Mouse (Mus musculus): ENCODE results near the gene Numb. TPM values are rescaled to one million over a fixed set of nuclear protein-coding genes. Genes with fewer than 3 reads are reported as not detected.

Numb gene
- polyA plus RNA-seq, 1 experiment from 2014 or later: 33.1 TPM

- Histone ChIP-seq H3K27me3 (no peaks in the 10 kb centered on the region), H3K4me3 (no peak overlapping the region), H3K4me2 (no peak overlapping the region), H3K9me3 (no peaks in the 10 kb centered on the region), H3K36me3 (peaks cover 17% of the 10 kb centered on the region), H3K27ac (0 out of 2 replicates have a peak overlapping the region, but pooled peaks have one; percentile 68), H3K9ac (no peak overlapping the region), H3K4me1 (0 out of 2 replicates have a peak, but pooled peaks cover 7% of the 10 kb centered on the region)
- ATAC-seq (ENCODE audit: insufficient number of reproducible peaks, insufficient read depth, low FRiP score, low TSS enrichment, low read depth): no peak
- 87% methylated on average over 3 of the region's 3 CpGs for WGBS
Measured at GRCm38 (mm10) chr12:83882088-83882487, 39.6 kb downstream of the Numb start.

DNA sequence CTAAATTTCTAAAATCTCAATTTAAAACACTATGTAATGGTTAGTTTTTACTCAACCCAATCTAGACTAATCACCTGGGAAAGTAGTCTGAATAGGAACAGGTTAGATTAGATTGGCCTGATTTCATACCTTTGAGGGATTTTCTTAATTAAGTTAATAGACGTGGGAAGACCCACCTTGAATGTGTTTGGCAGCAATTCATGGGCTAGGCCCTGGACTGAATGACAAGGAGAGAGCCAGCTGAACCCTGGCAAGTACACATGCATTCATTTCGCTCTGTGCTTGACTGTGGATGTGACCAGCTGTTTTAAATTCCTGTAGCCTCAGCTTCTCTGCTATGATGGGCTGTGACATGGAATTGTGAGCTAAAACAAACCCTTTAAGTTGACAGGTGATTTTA lies 40.8 kb downstream of the Numb start:
- H3K36me3 ChIP-seq: peaks cover 13% of the 10 kb centered on the region
- 0 out of 2 replicates have a peak, but pooled peaks cover 7% of the 10 kb centered on the region for H3K4me1 ChIP-seq
- no peak overlapping the region for H3K4me3 ChIP-seq
- no peak for ATAC-seq (ENCODE audit: insufficient number of reproducible peaks, insufficient read depth, low FRiP score, low TSS enrichment, low read depth)
- WGBS: 43% methylated on average over 2 of the region's 2 CpGs
- 0 out of 2 replicates have a peak overlapping the region, but pooled peaks have one; percentile 39 for H3K27ac ChIP-seq
- H3K9ac ChIP-seq: no peak overlapping the region
- no peaks in the 10 kb centered on the region for H3K27me3 ChIP-seq
- H3K9me3 ChIP-seq: no peaks in the 10 kb centered on the region
- H3K4me2 ChIP-seq: no peak overlapping the region

- Histone ChIP-seq H3K27ac (no peak overlapping the region), H3K4me3 (no peak overlapping the region), H3K36me3 (peaks cover 17% of the 10 kb centered on the region), H3K27me3 (no peaks in the 10 kb centered on the region), H3K4me1 (no peaks in the 10 kb centered on the region), H3K4me2 (no peak overlapping the region), H3K9me3 (no peaks in the 10 kb centered on the region), H3K9ac (no peak overlapping the region)
- ATAC-seq (ENCODE audit: insufficient number of reproducible peaks, insufficient read depth, low FRiP score, low TSS enrichment, low read depth): no peak
- WGBS: 91% methylated on average over 2 of the region's 2 CpGs
Measured at GRCm38 (mm10) chr12:83875097-83875496, 46.6 kb downstream of the Numb start.

DNA sequence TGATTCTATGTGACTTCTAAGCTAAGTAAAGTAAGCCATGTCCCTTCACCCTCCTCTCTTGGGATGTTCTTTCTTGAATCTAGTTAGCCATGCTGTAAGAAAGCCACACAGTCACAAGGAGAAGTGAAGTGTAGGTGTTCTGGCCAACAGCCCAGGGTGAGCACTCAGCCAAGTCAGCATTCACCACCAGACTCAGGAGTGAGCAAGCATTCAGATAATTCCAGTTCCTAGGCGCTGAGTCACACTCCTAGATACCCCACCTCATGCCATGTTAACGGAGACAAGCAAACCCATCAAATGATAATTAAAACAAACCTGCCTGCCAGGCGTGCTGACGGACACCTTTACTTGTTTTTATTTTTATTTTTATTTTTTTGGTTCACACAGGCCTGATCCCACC lies 47.1 kb downstream of the Numb start:
- Histone ChIP-seq H3K4me2 (no peak overlapping the region), H3K27ac (no peak overlapping the region), H3K27me3 (no peaks in the 10 kb centered on the region), H3K4me3 (no peak overlapping the region), H3K9ac (no peak overlapping the region), H3K36me3 (peaks cover 20% of the 10 kb centered on the region), H3K9me3 (no peaks in the 10 kb centered on the region), H3K4me1 (no peaks in the 10 kb centered on the region)
- ATAC-seq (ENCODE audit: insufficient number of reproducible peaks, insufficient read depth, low FRiP score, low TSS enrichment, low read depth): no peak
- WGBS: 88% methylated on average over 4 of the region's 4 CpGs

GRCm38 (mm10) chr12:83864501-83864900 lies 57.2 kb downstream of the Numb start:
- H3K9me3 ChIP-seq: no peaks in the 10 kb centered on the region
- 90% methylated on average over 1 of the region's 1 CpGs for WGBS
- ATAC-seq (ENCODE audit: insufficient number of reproducible peaks, insufficient read depth, low FRiP score, low TSS enrichment, low read depth): no peak

DNA sequence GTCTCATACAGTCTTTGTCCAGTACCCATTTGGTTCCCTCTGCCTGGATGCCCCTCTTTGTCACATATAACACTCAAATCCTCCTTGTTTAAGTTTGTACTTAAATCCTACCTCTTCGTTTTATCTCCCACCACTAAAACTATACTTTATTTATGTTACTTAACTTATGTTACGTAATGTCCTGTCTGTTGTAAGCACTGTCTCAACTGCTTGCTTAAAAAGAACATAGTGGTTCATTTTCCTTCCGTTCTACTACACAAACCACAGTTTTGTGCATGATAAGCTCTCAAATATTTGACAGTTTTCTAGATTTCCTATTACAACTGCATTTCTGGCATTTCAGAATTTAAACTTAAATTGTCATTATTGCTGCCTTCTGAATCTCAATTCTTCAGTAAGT lies 59.9 kb downstream of the Numb start:
- Histone ChIP-seq H3K36me3 (0 out of 2 replicates have a peak, but pooled peaks cover 9% of the 10 kb centered on the region), H3K4me1 (peaks cover 7% of the 10 kb centered on the region), H3K4me3 (no peak overlapping the region), H3K27ac (no peak overlapping the region), H3K9ac (no peak overlapping the region), H3K27me3 (no peaks in the 10 kb centered on the region), H3K4me2 (no peak overlapping the region), H3K9me3 (no peaks in the 10 kb centered on the region)
- 87% methylated on average over 3 of the region's 3 CpGs for WGBS
- ATAC-seq (ENCODE audit: insufficient number of reproducible peaks, insufficient read depth, low FRiP score, low TSS enrichment, low read depth): no peak

More at GRCm38 (mm10) chr12:83864501-83864900, 57.2 kb downstream of the Numb start:
- Histone ChIP-seq H3K4me3 (no peak overlapping the region), H3K36me3 (peaks cover 12% of the 10 kb centered on the region; the same call in 1 of the 2 replicates), H3K27ac (no peak overlapping the region), H3K27me3 (no peaks in the 10 kb centered on the region), H3K4me2 (no peak overlapping the region), H3K9ac (no peak overlapping the region), H3K4me1 (peaks cover 7% of the 10 kb centered on the region)

DNA sequence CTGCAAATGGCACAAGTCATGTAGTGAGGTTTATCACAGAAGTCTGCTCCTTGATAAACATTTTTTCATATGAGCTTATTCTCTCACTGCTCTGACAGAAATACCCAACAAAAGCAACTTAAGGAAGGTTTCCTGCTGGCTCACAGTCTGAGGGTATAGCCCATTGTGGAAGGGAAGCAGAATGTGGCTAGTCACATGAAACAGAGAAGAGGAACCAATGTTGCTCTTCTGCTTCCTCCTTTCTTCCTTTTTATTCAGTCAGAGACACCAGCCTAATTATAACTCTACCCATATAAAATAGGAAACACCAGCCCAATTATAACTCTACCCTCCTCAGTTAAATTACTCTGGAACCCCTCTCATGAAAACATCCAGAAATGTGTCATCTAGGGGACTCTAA lies 61.0 kb downstream of the Numb start:
- ATAC-seq (ENCODE audit: insufficient number of reproducible peaks, insufficient read depth, low FRiP score, low TSS enrichment, low read depth): no peak
- peaks cover 7% of the 10 kb centered on the region for H3K4me1 ChIP-seq
- H3K4me2 ChIP-seq: no peak overlapping the region
- H3K36me3 ChIP-seq: 0 out of 2 replicates have a peak, but pooled peaks cover 10% of the 10 kb centered on the region
- no peak overlapping the region for H3K4me3 ChIP-seq
- H3K9me3 ChIP-seq: no peaks in the 10 kb centered on the region
- no peak overlapping the region for H3K9ac ChIP-seq
- H3K27me3 ChIP-seq: no peaks in the 10 kb centered on the region
- no peak overlapping the region for H3K27ac ChIP-seq

DNA sequence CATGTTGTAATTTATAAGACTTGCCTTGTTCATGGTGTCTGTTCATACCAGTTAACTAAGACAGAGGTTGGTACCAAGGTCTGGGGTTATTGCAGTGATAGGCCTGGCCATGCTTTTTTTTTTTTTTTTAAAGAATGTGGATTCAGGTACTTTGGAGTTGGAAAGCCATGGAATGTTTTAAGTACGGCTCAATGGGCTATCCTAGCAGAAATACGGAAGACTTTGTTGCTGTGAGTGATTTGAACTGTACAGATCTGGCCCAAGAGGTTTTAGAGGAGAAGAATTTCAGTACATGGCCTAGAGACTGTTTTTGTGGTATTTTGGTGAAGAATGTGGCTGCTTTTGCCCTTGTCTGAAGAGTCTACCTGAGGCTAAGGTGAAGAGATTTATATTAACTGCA lies 63.7 kb downstream of the Numb start:
- H3K36me3 ChIP-seq: 0 out of 2 replicates have a peak, but pooled peaks cover 10% of the 10 kb centered on the region
- no peak overlapping the region for H3K4me3 ChIP-seq
- ATAC-seq (ENCODE audit: insufficient number of reproducible peaks, insufficient read depth, low FRiP score, low TSS enrichment, low read depth): no peak
- peaks cover 4% of the 10 kb centered on the region for H3K4me1 ChIP-seq
- WGBS: 82% methylated on average over 2 of the region's 2 CpGs
- H3K27me3 ChIP-seq: no peaks in the 10 kb centered on the region
- H3K27ac ChIP-seq: no peak overlapping the region
- H3K9me3 ChIP-seq: no peaks in the 10 kb centered on the region
- H3K9ac ChIP-seq: no peak overlapping the region
- no peak overlapping the region for H3K4me2 ChIP-seq

GRCm38 (mm10) chr12:83855211-83855610 lies 66.5 kb downstream of the Numb start:
- no peak for ATAC-seq (ENCODE audit: insufficient number of reproducible peaks, insufficient read depth, low FRiP score, low TSS enrichment, low read depth)
- H3K27me3 ChIP-seq: no peaks in the 10 kb centered on the region
- no peaks in the 10 kb centered on the region for H3K9me3 ChIP-seq
- no peaks in the 10 kb centered on the region for H3K4me1 ChIP-seq
- H3K27ac ChIP-seq: no peak overlapping the region
- WGBS: 94% methylated on average over 1 of the region's 1 CpGs
- H3K9ac ChIP-seq: no peak overlapping the region
- H3K4me2 ChIP-seq: no peak overlapping the region
- H3K4me3 ChIP-seq: no peak overlapping the region
- 0 out of 2 replicates have a peak, but pooled peaks cover 7% of the 10 kb centered on the region for H3K36me3 ChIP-seq

- no peak for ATAC-seq (ENCODE audit: insufficient number of reproducible peaks, insufficient read depth, low FRiP score, low TSS enrichment, low read depth)
- Histone ChIP-seq H3K4me2 (no peak overlapping the region), H3K4me3 (no peak overlapping the region), H3K27ac (no peak overlapping the region), H3K9ac (no peak overlapping the region), H3K4me1 (no peaks in the 10 kb centered on the region), H3K36me3 (0 out of 2 replicates have a peak, but pooled peaks cover 4% of the 10 kb centered on the region), H3K9me3 (no peaks in the 10 kb centered on the region), H3K27me3 (no peaks in the 10 kb centered on the region)
- 82% methylated on average over 3 of the region's 3 CpGs for WGBS
Measured at GRCm38 (mm10) chr12:83854281-83854680, 67.5 kb downstream of the Numb start.

DNA sequence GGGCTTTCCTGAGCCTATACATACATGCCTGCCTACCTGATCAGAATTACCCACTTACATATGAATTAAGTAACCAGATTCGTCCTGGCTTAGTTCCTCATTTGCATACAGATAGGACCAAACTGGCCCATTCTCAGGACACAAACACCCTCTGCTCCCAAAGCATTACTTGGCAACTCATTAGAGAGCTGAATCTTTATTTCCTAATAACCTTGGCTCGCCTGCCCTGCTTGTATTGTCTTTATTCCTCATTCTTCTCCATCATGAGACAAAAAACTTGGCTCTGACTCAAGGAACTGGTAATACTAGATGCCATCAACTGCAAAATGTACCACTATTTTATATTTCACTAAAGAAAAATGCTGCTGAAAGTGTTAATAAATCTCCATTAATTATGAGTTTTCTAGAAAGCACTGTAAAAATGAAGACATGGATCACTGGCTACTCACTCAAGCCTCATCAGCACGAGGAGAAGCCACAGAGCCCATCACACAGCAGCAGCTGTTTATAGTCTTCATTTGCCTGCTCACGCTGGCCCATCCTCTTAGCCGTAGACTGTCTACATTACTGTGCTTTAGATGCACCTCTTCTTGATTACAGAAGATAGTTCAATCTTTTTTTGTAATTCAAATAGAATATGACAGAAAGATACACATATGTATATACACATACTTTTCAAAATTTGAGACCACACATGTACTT lies 69.1 kb downstream of the Numb start:
- WGBS: 79% methylated on average over 5 of the region's 5 CpGs
- no peak for ATAC-seq (ENCODE audit: insufficient number of reproducible peaks, insufficient read depth, low FRiP score, low TSS enrichment, low read depth)
- Histone ChIP-seq H3K27me3 (no peaks in the 10 kb centered on the region), H3K4me1 (no peaks in the 10 kb centered on the region), H3K9me3 (no peaks in the 10 kb centered on the region), H3K36me3 (0 out of 2 replicates have a peak, but pooled peaks cover 4% of the 10 kb centered on the region), H3K4me2 (no peak overlapping the region), H3K9ac (no peak overlapping the region), H3K4me3 (no peak overlapping the region), H3K27ac (no peak overlapping the region)

DNA sequence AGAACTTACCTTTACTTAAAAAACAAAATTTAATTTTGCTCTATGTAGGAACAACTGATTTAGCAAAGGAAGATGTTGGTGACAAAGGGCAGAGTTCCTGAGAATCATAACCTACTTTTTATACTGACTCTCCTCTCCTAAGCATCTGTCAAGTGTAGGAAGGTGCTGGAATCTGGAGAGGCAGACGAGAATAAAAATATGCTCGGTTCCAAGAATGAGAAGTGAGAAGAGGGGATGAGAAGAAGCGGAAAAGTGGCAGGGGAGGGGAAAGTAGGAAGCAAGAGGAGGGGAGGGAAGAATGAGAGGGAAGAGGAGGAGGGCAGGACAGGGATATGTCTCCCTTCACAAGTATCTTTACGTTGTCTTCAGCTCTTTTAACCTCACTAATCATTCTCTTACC lies 71.4 kb downstream of the Numb start:
- no peak for ATAC-seq (ENCODE audit: insufficient number of reproducible peaks, insufficient read depth, low FRiP score, low TSS enrichment, low read depth)
- WGBS: 90% methylated on average over 4 of the region's 4 CpGs

More for the DNA sequence above, 71.4 kb downstream of the Numb start:
- no peak overlapping the region for H3K4me2 ChIP-seq
- no peak overlapping the region for H3K9ac ChIP-seq
- H3K27ac ChIP-seq: no peak overlapping the region
- H3K9me3 ChIP-seq: no peaks in the 10 kb centered on the region
- no peaks in the 10 kb centered on the region for H3K27me3 ChIP-seq
- no peak overlapping the region for H3K4me3 ChIP-seq
- no peaks in the 10 kb centered on the region for H3K4me1 ChIP-seq
- H3K36me3 ChIP-seq: no peaks in the 10 kb centered on the region
